Mouse (Mus musculus) limb, embryonic 11.5 days (tissue): ENCODE data around the gene Il9. TPM values are rescaled to one million over a fixed set of nuclear protein-coding genes. Genes with fewer than 3 reads are reported as not detected.

Experiments used
- ATAC-seq: fragments of 200-750 bp; cut with Nextera tagmentation; 2 replicates; pipeline ENCODE4 v1.8.0; 2017; ENCODE audit warnings: low read depth; ENCODE audit not compliant: insufficient number of reproducible peaks, low FRiP score, low TSS enrichment
- DNase-seq: peaks from one replicate; pipeline ENCODE4 v3.0.0-alpha.2; 2015; ENCODE audit warnings: low spot score
- H3K27ac ChIP-seq: fragments of 300-500 bp; sonication (generic); replicated peaks from 2 replicates; pipeline ENCODE4 v1.5.1; 2014; ENCODE audit warnings: low read depth, mild to moderate bottlenecking, low read length
- H3K27me3 ChIP-seq: fragments of 300-500 bp; sonication (generic); 2 replicates; pipeline ENCODE4 v1.6.1; 2014; ENCODE audit warnings: mild to moderate bottlenecking, low read length, mixed read lengths; ENCODE audit not compliant: control insufficient read depth, insufficient read depth
- H3K36me3 ChIP-seq: fragments of 300-500 bp; sonication (generic); 2 replicates; pipeline ENCODE4 v1.6.1; 2014; ENCODE audit warnings: mild to moderate bottlenecking, low read length, moderate library complexity, mixed read lengths; ENCODE audit not compliant: control insufficient read depth, insufficient read depth
- H3K4me1 ChIP-seq: fragments of 300-500 bp; sonication (generic); 2 replicates; pipeline ENCODE4 v1.6.1; 2014; ENCODE audit warnings: low read length, mixed read lengths; ENCODE audit not compliant: control insufficient read depth, insufficient read depth
- H3K4me2 ChIP-seq: fragments of 300-500 bp; sonication (generic); 2 replicates; pipeline ENCODE4 v1.6.1; 2014; ENCODE audit warnings: low read depth, mild to moderate bottlenecking, moderate library complexity; ENCODE audit not compliant: severe bottlenecking
- H3K4me3 ChIP-seq: fragments of 300-500 bp; sonication (generic); 2 replicates; pipeline ENCODE4 v1.5.1; 2014; ENCODE audit warnings: low read depth, low read length
- H3K9ac ChIP-seq: fragments of 300-500 bp; sonication (generic); 2 replicates; pipeline ENCODE4 v1.6.1; 2014; ENCODE audit warnings: mild to moderate bottlenecking, low read length
- H3K9me3 ChIP-seq: fragments of 300-500 bp; sonication (generic); 2 replicates; pipeline ENCODE4 v1.6.1; 2016; ENCODE audit warnings: low read length; ENCODE audit not compliant: control insufficient read depth
- WGBS: fragments of 180-500 bp; shearing (Covaris S2); extraction: QIAGEN DNeasy Blood & Tissue Kit; methylation state at CpG from one replicate; pipeline ENCODE4 v1.1.7; 2014; 5-methylcytosine and 5-hydroxymethylcytosine counted together
- polyA plus RNA-seq: library from polyadenylated mRNA; unstranded; fragments of >200 nt; fragmentation: Nextera tagmentation; extraction: Ambion mirVana; gene quantifications from 2 replicates; pipeline ENCODE4 v1.2.1, GENCODE M21; 2014

The Il9 gene
- polyA plus RNA-seq, 1 experiment from 2014 or later: not detected

DNA sequence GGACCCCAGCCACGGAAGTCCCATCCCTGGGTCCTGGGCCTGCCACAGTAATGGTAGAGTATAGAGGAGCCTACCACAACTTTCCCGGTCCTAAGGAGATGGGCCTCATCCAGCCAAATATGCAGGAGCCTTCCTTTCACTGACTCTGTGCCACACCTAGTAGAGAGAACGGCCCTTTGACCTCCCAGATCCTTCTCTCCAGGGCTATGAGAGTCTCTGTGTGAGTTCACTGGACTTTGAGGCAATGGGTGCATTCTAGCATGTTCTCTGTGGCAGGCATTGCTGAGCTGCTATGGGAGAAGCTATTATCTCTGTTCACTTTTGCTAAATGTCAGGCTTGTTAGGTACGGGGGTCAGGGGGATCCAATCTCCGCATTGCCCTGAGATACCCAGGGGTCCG, 18.3 kb downstream of the Il9 start:
- ATAC-seq: no peak
- Histone ChIP-seq H3K4me2 (no peak overlapping the region), H3K36me3 (no peaks in the 10 kb centered on the region), H3K9ac (no peak overlapping the region), H3K9me3 (no peaks in the 10 kb centered on the region), H3K4me1 (no peaks in the 10 kb centered on the region), H3K27ac (no peak overlapping the region), H3K27me3 (no peaks in the 10 kb centered on the region), H3K4me3 (no peak overlapping the region)
- DNase-seq: no peak
- 63% methylated on average over 6 of the region's 6 CpGs for WGBS

DNA sequence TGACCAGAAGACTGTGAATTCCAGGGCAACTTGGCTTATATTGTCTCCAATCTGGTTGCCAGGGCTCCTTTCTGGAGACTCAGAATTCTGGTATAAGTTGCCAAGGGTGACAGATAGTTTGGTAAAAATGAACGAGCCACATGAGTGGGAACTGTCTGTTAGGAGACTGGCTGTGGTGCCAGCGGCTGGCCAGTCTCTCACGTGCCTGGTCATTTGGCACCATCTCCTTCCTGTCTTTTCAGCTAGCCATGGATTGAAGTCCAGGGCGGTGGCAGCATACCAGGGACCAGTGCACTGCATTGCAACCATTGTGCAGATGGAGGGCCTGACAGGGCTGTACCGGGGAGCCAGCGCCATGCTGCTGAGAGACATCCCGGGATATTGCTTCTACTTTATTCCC, 18.8 kb downstream of the Il9 start:
- Histone ChIP-seq H3K9me3 (no peaks in the 10 kb centered on the region), H3K4me3 (no peak overlapping the region), H3K27me3 (no peaks in the 10 kb centered on the region), H3K27ac (no peak overlapping the region), H3K36me3 (no peaks in the 10 kb centered on the region), H3K4me2 (no peak overlapping the region), H3K4me1 (no peaks in the 10 kb centered on the region), H3K9ac (no peak overlapping the region)
- DNase-seq: no peak
- no peak for ATAC-seq
- 89% methylated on average over 7 of the region's 7 CpGs for WGBS

DNA sequence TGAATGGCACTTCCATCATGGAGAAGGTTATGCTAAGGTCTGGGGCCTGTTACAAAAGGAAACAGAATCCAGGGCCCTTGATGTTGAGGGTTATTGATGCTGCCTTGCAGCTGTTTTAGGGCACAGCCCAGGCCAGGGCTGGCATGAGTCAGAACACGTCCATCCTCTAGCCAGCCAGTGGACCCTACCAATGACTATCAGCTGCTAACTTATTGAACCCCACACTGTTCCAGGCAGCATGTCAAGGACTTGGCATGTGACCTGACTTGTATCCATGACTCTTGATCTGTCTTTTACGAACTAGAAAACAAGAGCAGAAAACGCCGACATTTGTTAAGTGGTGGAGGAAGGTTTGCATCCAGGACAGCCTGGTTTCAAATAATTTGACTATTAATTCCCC, 19.3 kb downstream of the Il9 start:
- H3K27ac ChIP-seq: no peak overlapping the region
- no peaks in the 10 kb centered on the region for H3K9me3 ChIP-seq
- H3K36me3 ChIP-seq: no peaks in the 10 kb centered on the region
- no peak overlapping the region for H3K4me3 ChIP-seq
- WGBS: 85% methylated on average over 4 of the region's 4 CpGs
- no peak overlapping the region for H3K9ac ChIP-seq
- DNase-seq: no peak
- ATAC-seq: no peak
- H3K27me3 ChIP-seq: no peaks in the 10 kb centered on the region
- no peak overlapping the region for H3K4me2 ChIP-seq
- no peaks in the 10 kb centered on the region for H3K4me1 ChIP-seq

DNA sequence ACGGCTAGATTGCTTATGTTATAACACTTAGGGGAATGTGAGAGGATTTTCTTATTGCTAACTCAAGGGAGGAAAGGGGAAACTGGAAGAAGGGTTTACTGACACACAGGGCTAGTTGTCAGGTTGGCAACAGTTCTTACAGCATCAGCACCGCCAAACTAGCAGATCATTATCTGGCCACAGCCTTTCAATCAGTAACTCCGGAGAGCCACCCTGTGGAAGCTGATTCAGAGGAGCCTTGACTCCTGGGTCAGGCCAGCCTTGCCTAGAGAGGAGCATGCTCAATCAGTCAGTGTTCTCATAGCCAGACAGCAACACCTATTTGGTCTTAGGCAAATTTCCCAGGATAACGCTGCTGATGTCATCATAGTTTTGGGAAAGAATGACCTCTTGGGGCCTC, 20.6 kb downstream of the Il9 start:
- Histone ChIP-seq H3K27me3 (no peaks in the 10 kb centered on the region), H3K9me3 (no peaks in the 10 kb centered on the region), H3K4me1 (no peaks in the 10 kb centered on the region), H3K36me3 (no peaks in the 10 kb centered on the region), H3K4me2 (no peak overlapping the region), H3K4me3 (no peak overlapping the region), H3K27ac (no peak overlapping the region), H3K9ac (no peak overlapping the region)
- ATAC-seq: no peak
- DNase-seq: no peak
- 78% methylated on average over 4 of the region's 4 CpGs for WGBS

DNA sequence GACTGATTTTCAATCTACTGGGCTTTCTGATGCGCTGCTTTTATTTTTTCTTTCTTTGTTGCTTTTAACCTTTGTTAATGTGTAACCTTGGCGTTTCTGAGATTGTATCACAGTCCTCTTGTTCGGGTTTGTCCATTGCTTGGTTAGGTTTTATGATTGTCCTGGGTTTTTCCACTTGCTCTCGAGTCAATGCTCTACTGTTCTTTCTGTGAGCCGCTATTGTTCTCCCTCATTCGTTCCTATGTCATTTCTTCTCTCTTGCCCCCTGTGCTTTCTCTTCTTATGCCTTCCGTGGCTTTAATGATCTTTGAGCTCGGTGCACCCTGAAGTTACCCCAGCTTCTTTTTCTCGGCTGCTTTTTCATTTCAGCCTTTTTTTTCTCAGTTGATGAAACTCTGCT, 24.0 kb downstream of the Il9 start:
- Histone ChIP-seq H3K27me3 (no peaks in the 10 kb centered on the region), H3K4me1 (no peaks in the 10 kb centered on the region), H3K27ac (no peak overlapping the region), H3K4me2 (no peak overlapping the region), H3K9me3 (no peaks in the 10 kb centered on the region), H3K4me3 (no peak overlapping the region), H3K9ac (no peak overlapping the region), H3K36me3 (no peaks in the 10 kb centered on the region)
- 70% methylated on average over 9 of the region's 9 CpGs for WGBS
- ATAC-seq: no peak
- no peak for DNase-seq

DNA sequence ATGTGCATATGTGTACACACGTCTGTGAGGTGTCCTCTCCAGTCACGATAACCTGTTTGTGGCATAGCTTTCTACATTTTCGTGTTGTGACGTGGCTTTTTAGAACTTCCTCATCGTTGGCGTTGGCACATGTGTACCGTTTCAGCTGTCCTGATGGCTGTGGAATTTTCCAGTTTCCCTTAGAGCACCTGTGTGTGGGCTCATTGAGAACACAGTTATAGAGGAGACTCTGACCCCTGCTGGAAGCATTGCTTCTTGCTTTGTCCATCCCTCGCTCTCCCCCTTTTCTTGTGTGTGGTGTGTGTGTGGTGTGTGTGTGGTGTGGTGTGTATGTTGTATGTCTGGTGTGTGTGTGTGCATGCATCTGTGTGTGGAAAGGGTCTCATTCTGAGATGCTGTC, 32.0 kb downstream of the Il9 start:
- 90% methylated on average over 8 of the region's 8 CpGs for WGBS
- Histone ChIP-seq H3K4me3 (no peak overlapping the region), H3K27ac (no peak overlapping the region), H3K9me3 (no peaks in the 10 kb centered on the region), H3K4me2 (no peak overlapping the region), H3K27me3 (no peaks in the 10 kb centered on the region), H3K36me3 (no peaks in the 10 kb centered on the region), H3K4me1 (no peaks in the 10 kb centered on the region), H3K9ac (no peak overlapping the region)
- no peak for ATAC-seq
- no peak for DNase-seq

DNA sequence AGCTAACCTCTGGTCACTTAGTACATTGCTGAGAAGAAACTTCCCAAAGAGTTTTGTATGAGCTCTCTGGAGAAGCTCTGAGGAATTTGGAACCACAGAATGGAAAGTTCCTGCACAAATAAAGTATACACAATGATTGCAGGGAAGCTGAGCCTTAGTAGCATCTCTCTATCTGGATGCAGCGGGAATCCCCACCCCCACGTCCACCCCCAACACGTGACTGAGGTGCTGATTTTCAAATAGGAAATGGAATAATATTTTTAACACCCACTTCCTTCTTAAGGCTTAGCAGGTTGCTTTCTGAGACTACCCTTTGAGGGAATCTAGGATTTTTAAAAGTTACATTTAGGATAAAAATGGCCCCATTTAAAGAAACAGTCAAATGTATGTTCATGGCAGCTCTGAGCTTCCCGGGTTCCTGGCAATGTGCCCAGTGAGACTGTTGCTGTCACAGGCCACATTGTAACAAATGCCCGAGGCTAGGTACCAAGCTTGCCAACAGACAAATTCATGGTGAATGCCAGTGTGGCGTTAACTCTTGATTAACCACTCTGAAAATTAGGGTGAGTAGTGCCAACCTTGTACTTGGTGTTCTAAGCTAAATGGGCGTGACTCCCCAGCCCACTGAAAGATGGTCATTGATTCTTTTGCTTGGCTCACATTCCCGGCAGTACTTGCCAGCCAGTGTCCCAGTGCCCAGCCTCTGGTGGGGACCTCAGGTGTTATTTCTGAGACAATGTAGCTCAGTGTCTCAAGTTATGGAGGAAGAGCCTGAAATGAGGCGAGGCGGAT, 32.6 kb downstream of the Il9 start:
- 87% methylated on average over 10 of the region's 10 CpGs for WGBS
- no peaks in the 10 kb centered on the region for H3K9me3 ChIP-seq
- no peaks in the 10 kb centered on the region for H3K36me3 ChIP-seq
- DNase-seq (no peak), ATAC-seq (no peak)
- no peaks in the 10 kb centered on the region for H3K4me1 ChIP-seq
- no peak overlapping the region for H3K4me3 ChIP-seq
- H3K27me3 ChIP-seq: no peaks in the 10 kb centered on the region
- no peak overlapping the region for H3K4me2 ChIP-seq
- no peak overlapping the region for H3K27ac ChIP-seq
- no peak overlapping the region for H3K9ac ChIP-seq

DNA sequence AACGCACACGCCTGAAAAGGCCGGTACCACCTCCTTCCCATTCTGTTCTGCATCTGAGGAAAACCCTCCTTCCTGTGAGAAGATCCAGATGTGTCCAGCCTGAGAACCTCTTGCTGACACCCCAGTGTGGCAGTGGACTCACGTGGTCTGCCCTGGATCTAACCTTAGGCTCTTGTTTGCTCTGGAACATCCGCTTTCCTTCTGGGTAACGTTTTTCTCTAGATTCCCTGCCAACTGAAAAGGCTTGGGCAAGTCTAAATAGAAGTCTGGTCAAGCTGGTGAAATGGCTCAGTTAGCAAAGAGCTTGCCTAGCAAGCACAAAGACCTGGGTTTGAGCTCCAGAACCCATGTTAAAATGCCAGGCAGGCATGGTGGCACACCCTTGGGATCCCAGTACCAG, 37.0 kb downstream of the Il9 start:
- Histone ChIP-seq H3K4me2 (no peak overlapping the region), H3K9ac (no peak overlapping the region), H3K36me3 (no peaks in the 10 kb centered on the region), H3K27ac (no peak overlapping the region), H3K4me3 (no peak overlapping the region), H3K27me3 (peaks cover 7% of the 10 kb centered on the region), H3K4me1 (no peaks in the 10 kb centered on the region), H3K9me3 (no peaks in the 10 kb centered on the region)
- 89% methylated on average over 6 of the region's 6 CpGs for WGBS
- no peak for ATAC-seq
- no peak for DNase-seq

DNA sequence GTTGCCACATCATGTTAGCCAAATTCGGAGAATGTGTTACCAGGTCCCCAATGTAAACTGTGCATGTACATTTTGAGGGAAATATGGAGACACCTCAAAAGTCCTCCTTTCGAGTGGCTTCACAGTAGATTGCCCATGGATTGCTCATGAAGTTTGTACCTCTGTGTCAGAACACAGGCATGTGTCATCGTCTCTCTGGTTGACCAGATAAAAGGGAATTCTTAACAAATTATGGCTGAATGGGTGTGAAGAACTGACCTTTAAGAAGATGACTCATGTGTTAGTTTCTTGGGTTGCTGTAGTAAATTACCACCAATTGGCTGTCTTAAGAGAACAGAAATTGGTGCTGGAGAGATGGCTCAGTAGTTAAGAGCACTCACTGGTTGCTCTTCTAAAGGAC, 37.9 kb downstream of the Il9 start:
- H3K27me3 ChIP-seq: peaks cover 16% of the 10 kb centered on the region
- H3K36me3 ChIP-seq: no peaks in the 10 kb centered on the region
- H3K9me3 ChIP-seq: no peaks in the 10 kb centered on the region
- ATAC-seq: no peak
- no peak overlapping the region for H3K9ac ChIP-seq
- DNase-seq: no peak
- no peak overlapping the region for H3K27ac ChIP-seq
- H3K4me1 ChIP-seq: no peaks in the 10 kb centered on the region
- 98% methylated on average over 3 of the region's 3 CpGs for WGBS
- no peak overlapping the region for H3K4me2 ChIP-seq
- H3K4me3 ChIP-seq: no peak overlapping the region
